Comparison of ENCODE assay signal across 8 mouse cellular contexts in the genomic region with DNA sequence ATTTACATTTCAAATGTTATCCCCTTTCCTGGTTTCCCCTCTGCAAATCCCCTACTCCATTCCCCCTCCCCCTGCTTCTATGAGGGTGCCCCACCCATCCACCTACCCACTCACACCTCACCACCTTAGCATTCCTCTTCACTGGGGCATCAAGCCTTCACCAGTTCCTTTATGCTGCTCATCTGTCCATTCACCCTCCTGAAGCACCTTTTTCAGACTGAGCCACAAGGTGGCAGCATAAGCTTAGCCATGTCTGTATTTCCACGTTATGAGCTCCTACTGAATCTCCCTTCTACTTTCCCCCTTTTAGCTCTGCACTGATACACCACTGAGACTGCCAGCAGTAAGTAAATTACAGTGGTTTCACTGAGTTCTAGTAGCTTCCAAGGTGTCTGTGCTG.
A peak's percentile ranks its signal among the peaks of the same experiment; 100 is the strongest.
DNase-seq lines count a peak whose midpoint lies in the region; ATAC-seq and TF ChIP-seq lines count a peak whose summit lies in the region.

No protein-coding gene starts in this region.

- H3K9me3 ChIP-seq in intestine, postnatal 0 days (ENCODE audit: control insufficient read depth), result no peaks in the 10 kb centered on the region
- H3K9me3 ChIP-seq in stomach, embryonic 14.5 days (ENCODE audit: control insufficient read depth, low read depth, low read length), result no peaks in the 10 kb centered on the region

- WGBS in intestine, postnatal 0 days, result 2% methylated on average over 1 of the region's 1 CpGs
- 0% methylated on average over 1 of the region's 1 CpGs for WGBS in stomach, embryonic 14.5 days

- H3K4me1 ChIP-seq in intestine, postnatal 0 days (replicated peaks; ENCODE audit: control insufficient read depth, insufficient read depth, low read length), result no peaks in the 10 kb centered on the region
- H3K4me1 ChIP-seq in stomach, embryonic 14.5 days (ENCODE audit: control insufficient read depth, insufficient read depth, low read length), result no peaks in the 10 kb centered on the region

- no peaks in the 10 kb centered on the region for H3K36me3 ChIP-seq in intestine, postnatal 0 days (ENCODE audit: control insufficient read depth, insufficient read depth)
- no peaks in the 10 kb centered on the region for H3K36me3 ChIP-seq in stomach, embryonic 14.5 days (ENCODE audit: control insufficient read depth, insufficient read depth, low read length)

- TF ChIP-seq CTCF in intestine, postnatal 0 days (IDR thresholded peaks at IDR 0.05; ENCODE audit: low read depth), result peak; percentile 90

- no peak overlapping the region for H3K4me2 ChIP-seq in intestine, postnatal 0 days (replicated peaks; ENCODE audit: low read depth)
- no peak overlapping the region for H3K4me2 ChIP-seq in stomach, embryonic 14.5 days (replicated peaks; ENCODE audit: low read depth, low read length)

- intact Hi-C loops in left cerebral cortex, postnatal 10 days (cut with DNase I), result loop anchor here (2.0 kb wide), 1 partner anchor 197 kb away; no protein-coding TSS in a partner anchor

- no peaks in the 10 kb centered on the region for H3K27me3 ChIP-seq in intestine, postnatal 0 days (replicated peaks; ENCODE audit: control insufficient read depth, insufficient read depth, low read length)
- no peaks in the 10 kb centered on the region for H3K27me3 ChIP-seq in stomach, embryonic 14.5 days (ENCODE audit: control insufficient read depth, insufficient read depth, low read length)

- ATAC-seq in intestine, postnatal 0 days, result no peak
- ATAC-seq in stomach, embryonic 14.5 days (ENCODE audit: insufficient number of reproducible peaks, insufficient read depth, low FRiP score, low read depth), result peak; percentile 63; the same call in 1 of the 2 replicates

- H3K27ac ChIP-seq in intestine, postnatal 0 days (ENCODE audit: low read depth, low read length), result no peak overlapping the region
- no peak overlapping the region for H3K27ac ChIP-seq in stomach, embryonic 14.5 days (ENCODE audit: low read length)

- peak; percentile 13 for DNase-seq in ovary, postnatal 10 days (ENCODE audit: low spot score)
- no peak for DNase-seq in ovary, adult 18-20 months (ENCODE audit: low spot score)
- DNase-seq in cerebellum, postnatal 36 days, result peak; percentile 86 to 94
- peak; percentile 34 for DNase-seq in gastrocnemius, adult 18-20 months (ENCODE audit: low spot score)
- peak; percentile 70 to 80 for DNase-seq in left cerebral cortex, postnatal 10 days (ENCODE audit: extremely low spot score in 1 of 2, low spot score in 2 of 2)
- peak; percentile 88 for DNase-seq in mesoderm, embryonic 11.5 days (ENCODE audit: low read depth, low spot score)

- no peak overlapping the region for H3K9ac ChIP-seq in intestine, postnatal 0 days (ENCODE audit: low read depth, low read length)
- no peak overlapping the region for H3K9ac ChIP-seq in stomach, embryonic 14.5 days (replicated peaks; ENCODE audit: low read depth, low read length)

- no peak overlapping the region for H3K4me3 ChIP-seq in intestine, postnatal 0 days (ENCODE audit: low read depth, low read length)
- H3K4me3 ChIP-seq in stomach, embryonic 14.5 days (ENCODE audit: low read depth, low read length), result no peak overlapping the region
